ENCODE assay signal across 8 mouse cellular contexts in the genomic region with DNA sequence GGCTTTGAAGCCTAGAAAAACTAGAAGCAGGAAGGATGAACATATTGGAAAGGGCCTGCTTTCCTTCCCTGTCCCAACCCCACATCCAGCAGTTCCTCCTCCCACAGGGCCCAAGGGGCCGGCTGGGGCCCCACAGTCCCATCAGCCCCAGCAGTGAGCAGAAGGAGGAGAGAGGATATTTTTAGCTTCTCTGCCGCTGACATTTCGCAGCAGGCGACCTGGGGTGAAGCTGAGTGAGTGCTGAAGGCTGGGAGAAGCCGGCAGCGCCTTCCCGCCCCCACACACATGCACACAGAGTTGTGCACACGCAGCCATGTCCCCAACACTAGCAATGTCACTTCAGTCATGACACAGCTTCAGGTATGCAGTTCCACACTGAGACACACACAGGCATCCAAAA. TPM values are rescaled to one million over a fixed set of nuclear protein-coding genes. Genes with fewer than 3 reads are reported as not detected.
A peak's percentile ranks its signal among the peaks of the same experiment; 100 is the strongest.
DNase-seq lines count a peak whose midpoint lies in the region; ATAC-seq lines count a peak whose summit lies in the region.

No protein-coding gene starts in this region.

- H3K9ac ChIP-seq in heart, embryonic 14.5 days (ENCODE audit: low read length) = peak overlapping the region; percentile 66
- H3K9ac ChIP-seq in liver, embryonic 13.5 days = no peak overlapping the region
- no peak overlapping the region for H3K9ac ChIP-seq in midbrain, embryonic 14.5 days (replicated peaks; ENCODE audit: low read length)

- no peaks in the 10 kb centered on the region for H3K36me3 ChIP-seq in heart, embryonic 14.5 days (ENCODE audit: control insufficient read depth, insufficient read depth, low read length)
- H3K36me3 ChIP-seq in liver, embryonic 13.5 days = no peaks in the 10 kb centered on the region
- no peaks in the 10 kb centered on the region for H3K36me3 ChIP-seq in midbrain, embryonic 14.5 days (ENCODE audit: control insufficient read depth, insufficient read depth, low read length)

- DNase-seq in adrenal gland, adult (ENCODE audit: inconsistent age in 2 of 2, low spot score in 1 of 2) = peak; percentile 64 to 78
- DNase-seq in adrenal gland, adult 8-10 months = no peak
- DNase-seq in CD4-positive helper T cell, adult 2 months (ENCODE audit: low read depth, low spot score) = peak; percentile 41
- DNase-seq in liver, embryonic 13.5 days = no peak
- DNase-seq in thymus, postnatal 14 days = peak; percentile 83
- no peak for DNase-seq in cerebellum, adult 18-20 months
- no peak for DNase-seq in midbrain, embryonic 14.5 days

- ATAC-seq in heart, embryonic 14.5 days (ENCODE audit: insufficient number of reproducible peaks, insufficient read depth, low FRiP score, low read depth) = peak; percentile 16; the same call in 1 of the 2 replicates
- ATAC-seq in liver, embryonic 13.5 days (ENCODE audit: low read depth) = no peak
- no peak for ATAC-seq in midbrain, embryonic 14.5 days (ENCODE audit: low FRiP score, low TSS enrichment)

- whole genome bisulfite sequencing in heart, embryonic 14.5 days = 4% methylated on average over 7 of the region's 8 CpGs
- WGBS in liver, embryonic 13.5 days (ENCODE audit: insufficient replicate concordance) = 14% methylated on average over 8 of the region's 8 CpGs
- WGBS in midbrain, embryonic 14.5 days = 52% methylated on average over 8 of the region's 8 CpGs

- H3K4me3 ChIP-seq in heart, embryonic 14.5 days (ENCODE audit: control insufficient read depth in 1 of 2, insufficient read depth in 1 of 2, low read depth in 1 of 2, low read length in 2 of 2) = no peak overlapping the region
- no peak overlapping the region for H3K4me3 ChIP-seq in liver, embryonic 13.5 days (replicated peaks)
- H3K4me3 ChIP-seq in midbrain, embryonic 14.5 days (replicated peaks; ENCODE audit: low read depth, low read length) = no peak overlapping the region

- no peaks in the 10 kb centered on the region for H3K27me3 ChIP-seq in heart, embryonic 14.5 days (ENCODE audit: control insufficient read depth, insufficient read depth, low read length)
- peaks cover 68% of the 10 kb centered on the region for H3K27me3 ChIP-seq in liver, embryonic 13.5 days
- no peaks in the 10 kb centered on the region for H3K27me3 ChIP-seq in midbrain, embryonic 14.5 days (ENCODE audit: control insufficient read depth, insufficient read depth, low read length)

- H3K9me3 ChIP-seq in heart, embryonic 14.5 days (ENCODE audit: control insufficient read depth, low read length) = no peaks in the 10 kb centered on the region
- no peaks in the 10 kb centered on the region for H3K9me3 ChIP-seq in liver, embryonic 13.5 days (replicated peaks)
- no peaks in the 10 kb centered on the region for H3K9me3 ChIP-seq in midbrain, embryonic 14.5 days (ENCODE audit: control insufficient read depth, low read length)

- peak overlapping the region; percentile 92 to 95 for H3K27ac ChIP-seq in heart, embryonic 14.5 days (replicated peaks in 1 of 2; ENCODE audit: control insufficient read depth in 1 of 2, insufficient read depth in 1 of 2, low read depth in 2 of 2, low read length in 2 of 2)
- peak overlapping the region; percentile 14 for H3K27ac ChIP-seq in liver, embryonic 13.5 days
- no peak overlapping the region for H3K27ac ChIP-seq in midbrain, embryonic 14.5 days (replicated peaks; ENCODE audit: low read depth, low read length)

- peaks cover 72 to 89% of the 10 kb centered on the region in 2 experiments for H3K4me1 ChIP-seq in heart, embryonic 14.5 days (ENCODE audit: control insufficient read depth in 2 of 2, insufficient read depth in 2 of 2, low read length in 2 of 2)
- peaks cover 59% of the 10 kb centered on the region for H3K4me1 ChIP-seq in liver, embryonic 13.5 days (replicated peaks)
- H3K4me1 ChIP-seq in midbrain, embryonic 14.5 days (ENCODE audit: control insufficient read depth, insufficient read depth, low read length) = peaks cover 56% of the 10 kb centered on the region

- H3K4me2 ChIP-seq in heart, embryonic 14.5 days (ENCODE audit: low read length) = peak overlapping the region; percentile 50
- H3K4me2 ChIP-seq in liver, embryonic 13.5 days = no peak overlapping the region
- no peak overlapping the region for H3K4me2 ChIP-seq in midbrain, embryonic 14.5 days (ENCODE audit: low read length)

RNA-seq across cellular contexts. Expression of a gene that starts 42.5 kb away (rescaled TPM):
- total RNA-seq in adrenal gland, adult 8-10 months (2022) = 100 to 1,000 TPM; 105 to 158 (median 133) TPM
- polyA plus RNA-seq in heart, embryonic 14.5 days (2014; fragmentation: Nextera tagmentation; extraction: Ambion mirVana) = 50.7 and 68.6 TPM in 2 replicates
- polyA plus RNA-seq in liver, embryonic 13.5 days (2015; fragmentation: Nextera tagmentation; extraction: Ambion mirVana) = 52.3 and 54.0 TPM in 2 replicates
- 19.6 and 23.1 TPM in 2 replicates for polyA plus RNA-seq in midbrain, embryonic 14.5 days (2014; fragmentation: Nextera tagmentation; extraction: Ambion mirVana)

Comparison
In these comparisons a context has a peak if more than half of its experiments do, and no peak if none do; other contexts are left out.
1. DNase-seq: peak in adrenal gland, adult (2 of 2), CD4-positive helper T cell, adult 2 months (single experiment) and thymus, postnatal 14 days (single experiment); none in adrenal gland, adult 8-10 months (single experiment), liver, embryonic 13.5 days (single experiment), cerebellum, adult 18-20 months (0 of 2) and midbrain, embryonic 14.5 days (single experiment).